Mouse (Mus musculus) megakaryocyte progenitor cell, adult 5-6 weeks (primary cell): ENCODE data around the gene Sowahb. TPM values are rescaled to one million over a fixed set of nuclear protein-coding genes. Genes with fewer than 3 reads are reported as not detected.

Source experiments
- ATAC-seq: replicated peaks from 2 replicates; pipeline ENCODE4 v1.8.0; 2016; ENCODE audit warnings: mild to moderate bottlenecking, moderate TSS enrichment, inconsistent platforms; ENCODE audit not compliant: poor library complexity
- total RNA-seq, 2 experiments: library from RNA; stranded (forward) in 1 of 2; stranded (reverse) in 1 of 2; fragments of 157-497, 149-512 nt in 1 of 2; fragments of 200-1000 nt in 1 of 2; gene quantifications; 2 replicates each; pipeline versions ENCODE4 v1.2.3 to v1.2.4; 2015 to 2017

The Sowahb gene
- total RNA-seq, 2 experiments from 2014 or later: not detected

DNA sequence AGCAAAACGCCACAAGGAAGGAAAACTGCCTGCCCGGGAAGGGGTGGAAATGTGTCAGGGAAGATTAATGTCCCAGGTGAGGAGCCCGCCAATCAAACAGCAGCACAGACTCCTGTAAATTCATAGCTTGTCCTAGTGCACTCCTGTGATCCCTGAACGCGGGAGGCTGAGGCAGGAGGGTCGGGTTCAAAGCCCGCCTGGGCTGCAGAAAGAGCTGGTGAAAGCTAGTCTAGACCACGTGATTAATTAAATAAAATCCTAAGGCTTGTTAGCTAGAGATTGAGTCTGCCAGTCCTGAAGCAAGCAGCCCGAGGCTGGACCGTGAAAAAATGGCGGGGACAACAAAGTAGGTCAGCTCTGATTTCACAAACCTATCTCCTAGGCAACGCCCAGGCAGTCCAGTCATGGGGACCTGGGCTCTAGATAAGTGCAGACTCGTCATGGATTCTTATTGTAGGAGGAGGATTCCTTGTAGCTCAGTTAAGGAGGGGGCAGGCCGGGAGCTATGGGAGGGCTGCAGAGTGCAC lies 38.9 kb downstream of the Sowahb start:
- ATAC-seq: no peak

DNA sequence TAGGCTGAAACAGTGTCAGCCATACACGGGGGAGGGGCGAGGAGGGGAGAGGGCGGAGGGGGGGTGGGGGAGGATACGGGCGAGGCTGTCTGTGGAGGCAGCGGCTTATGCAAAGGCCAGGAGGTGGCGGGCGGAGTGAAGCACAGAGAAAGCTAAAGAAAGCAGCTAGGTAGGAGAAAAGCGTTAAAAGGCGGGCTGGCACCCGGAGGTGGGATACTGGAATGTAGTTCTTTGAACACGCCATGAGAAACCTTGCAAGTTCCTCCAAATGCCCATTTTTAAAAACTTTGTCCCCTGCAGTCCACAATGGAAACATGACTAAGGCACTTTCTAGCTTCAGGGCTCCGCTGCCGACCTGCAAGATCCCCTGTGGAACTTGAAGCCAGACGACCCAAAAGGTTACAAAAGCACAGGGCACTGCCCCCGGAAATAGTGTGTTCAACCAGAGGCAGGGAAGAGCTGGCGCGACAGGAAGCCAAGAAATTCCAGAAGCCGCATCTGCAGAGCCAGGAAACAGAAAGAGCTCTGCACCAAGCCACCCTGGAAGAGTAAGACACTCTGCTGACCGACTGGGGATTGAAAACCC lies 39.5 kb downstream of the Sowahb start:
- 0 out of 2 replicates have a peak, but pooled peaks have one; percentile 31 for ATAC-seq

DNA sequence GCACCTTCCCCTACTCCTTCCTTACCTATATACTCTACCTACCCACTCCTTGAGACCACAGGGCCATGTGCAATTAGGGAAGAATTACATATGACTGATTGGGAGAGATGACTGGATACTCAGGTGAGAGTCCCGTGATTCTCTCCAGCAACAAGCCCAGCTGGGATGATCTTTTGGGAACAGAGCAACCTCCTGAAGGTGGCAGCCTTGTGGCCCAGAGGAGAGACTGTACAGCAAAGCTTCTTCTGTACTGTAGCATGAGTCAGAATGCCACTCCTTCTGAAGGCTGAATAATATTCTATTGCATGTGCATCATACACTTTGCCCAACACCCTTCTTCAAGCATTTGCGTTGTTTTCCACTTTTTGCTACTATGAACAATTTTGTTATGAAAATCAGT lies 42.2 kb downstream of the Sowahb start:
- ATAC-seq: no peak

DNA sequence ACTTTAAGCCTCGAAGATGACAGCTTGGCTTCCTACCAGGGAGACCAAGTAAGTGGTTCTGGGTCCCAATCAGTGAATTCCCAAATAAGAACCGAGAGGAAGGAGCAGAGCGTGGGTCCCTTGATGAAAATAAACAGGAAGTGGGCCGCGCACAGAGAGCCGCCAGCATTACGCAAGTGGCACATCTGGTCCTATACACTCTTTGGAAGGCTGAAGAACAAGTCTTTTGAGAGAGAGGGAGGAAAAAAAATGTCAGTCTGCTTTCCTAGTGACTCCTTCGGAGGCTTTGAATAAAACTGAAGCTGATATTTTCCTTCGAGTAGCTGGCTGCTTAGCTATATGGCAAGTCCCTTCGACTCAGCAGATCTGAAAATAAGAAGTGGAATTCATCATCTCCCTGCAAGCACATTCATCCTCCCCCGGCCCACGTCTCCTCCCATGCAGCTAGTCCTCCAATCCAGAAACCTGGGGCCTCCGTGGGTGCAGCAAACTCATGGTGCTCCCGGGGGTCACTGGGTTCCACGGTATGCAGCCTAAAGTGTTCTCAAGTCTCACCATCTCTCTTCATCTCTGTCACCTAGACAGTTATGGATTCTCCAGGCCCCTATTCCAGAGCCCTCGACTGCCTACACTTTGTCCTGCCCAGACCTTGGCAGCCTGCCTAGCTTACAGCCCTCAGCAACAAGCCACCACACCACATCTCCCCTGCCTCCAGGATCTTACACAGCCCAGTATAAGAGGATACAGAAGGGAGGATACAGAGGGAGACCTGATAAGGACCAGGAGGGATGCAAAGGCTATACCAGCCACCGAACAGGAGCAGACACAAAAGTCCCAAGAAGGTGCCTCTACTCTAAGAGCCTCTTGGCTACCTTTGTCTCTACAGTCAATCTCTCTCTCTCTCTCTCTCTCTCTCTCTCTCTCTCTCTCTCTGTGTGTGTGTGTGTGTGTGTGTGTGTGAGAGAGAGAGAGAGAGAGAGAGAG lies 43.8 kb downstream of the Sowahb start:
- peak; percentile 77 for ATAC-seq

DNA sequence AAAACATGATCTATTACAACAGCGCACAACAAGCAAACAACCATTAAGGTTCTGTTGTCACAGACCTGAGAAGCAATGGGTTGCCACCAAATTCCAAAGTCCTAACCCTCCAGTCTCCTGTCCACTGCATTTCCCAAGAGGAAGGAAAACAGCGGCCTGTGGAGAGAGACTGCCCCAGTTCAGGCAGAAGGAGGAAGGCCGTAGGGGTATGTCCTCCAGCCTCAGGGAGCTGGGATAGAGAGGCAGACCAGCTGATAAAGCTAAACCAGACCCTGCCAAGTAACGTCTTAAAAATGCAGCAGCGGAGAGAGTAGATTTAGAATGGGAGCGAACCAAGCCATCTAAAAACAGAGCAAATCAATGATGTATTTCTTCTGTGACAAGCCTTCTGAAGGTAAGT lies 44.8 kb downstream of the Sowahb start:
- ATAC-seq: no peak

DNA sequence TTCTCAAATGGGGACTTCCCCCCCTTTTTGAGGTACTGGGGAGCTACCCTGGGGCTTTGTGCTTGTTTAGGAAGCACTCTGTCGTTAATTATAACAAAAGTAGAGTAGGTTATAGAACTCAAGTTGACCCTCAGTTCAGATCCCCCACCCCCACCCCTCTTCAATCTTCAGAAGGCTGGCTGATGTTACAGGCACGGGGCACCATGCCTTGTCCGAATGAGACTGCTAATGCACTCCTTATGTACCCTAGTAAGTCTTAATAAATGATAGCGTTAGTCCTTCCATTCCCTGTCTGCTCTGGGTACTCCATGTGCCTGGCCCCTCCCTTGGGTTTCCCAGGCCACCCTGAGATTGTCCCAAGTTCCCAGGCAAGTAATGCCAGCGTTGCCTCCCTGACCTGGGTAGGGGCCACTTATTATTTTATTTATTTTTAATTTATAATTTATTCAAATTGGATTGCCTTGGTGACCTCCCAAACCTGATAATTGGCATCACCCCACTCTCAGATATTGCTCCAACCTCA lies 46.3 kb downstream of the Sowahb start:
- ATAC-seq: no peak

DNA sequence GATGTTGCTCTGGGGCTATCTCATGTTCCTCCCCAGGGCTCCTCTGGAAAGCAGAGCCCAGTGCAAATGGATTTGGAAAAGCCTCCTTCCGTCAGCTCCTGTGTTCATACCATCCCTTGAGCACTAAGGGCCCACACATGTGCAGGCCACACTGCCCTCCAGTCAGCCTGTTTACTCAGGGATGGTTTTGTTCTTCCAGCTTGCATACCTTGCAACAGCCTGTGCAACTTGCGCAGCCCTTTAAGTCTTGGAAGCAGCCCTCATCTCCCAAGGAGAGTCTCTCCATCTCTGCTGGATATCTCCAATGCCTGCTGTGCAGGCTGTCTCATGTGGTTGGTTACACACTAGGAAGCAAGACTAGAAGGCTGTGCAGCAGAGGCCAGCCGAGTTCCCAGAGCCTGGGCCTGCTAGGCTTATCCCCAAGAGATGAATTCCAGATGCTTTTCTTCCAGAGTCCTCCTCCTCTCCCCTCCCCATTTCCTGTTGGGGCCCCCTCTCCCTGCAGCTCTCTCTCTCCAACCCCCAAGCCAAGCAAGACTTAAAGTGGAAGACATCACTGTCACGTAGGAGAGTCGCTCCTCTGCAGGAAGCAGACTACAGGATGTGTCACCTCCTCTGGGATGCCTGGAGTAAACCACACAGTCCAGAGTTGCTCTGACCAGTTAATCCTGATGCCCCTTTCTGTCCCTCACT lies 47.2 kb downstream of the Sowahb start:
- ATAC-seq: no peak

DNA sequence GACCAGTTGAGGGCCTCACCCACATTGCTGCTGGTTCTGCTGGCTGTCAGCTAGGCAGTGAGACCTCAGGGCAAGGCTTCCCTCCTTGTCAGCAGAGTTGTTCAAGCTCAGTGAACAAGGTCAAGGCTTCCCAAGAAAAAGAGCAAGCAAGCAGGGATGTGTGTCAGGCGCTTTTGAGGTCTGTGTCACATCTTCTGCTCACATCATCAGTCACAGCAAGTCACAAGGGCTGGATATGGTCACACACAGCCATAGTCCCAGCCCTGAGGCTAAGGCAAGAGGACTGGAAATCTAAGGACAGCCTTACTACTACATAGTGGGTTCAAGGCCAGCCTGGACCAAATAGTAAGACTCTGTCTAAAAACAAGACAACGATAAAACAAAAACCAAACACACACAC lies 50.0 kb downstream of the Sowahb start:
- no peak for ATAC-seq

DNA sequence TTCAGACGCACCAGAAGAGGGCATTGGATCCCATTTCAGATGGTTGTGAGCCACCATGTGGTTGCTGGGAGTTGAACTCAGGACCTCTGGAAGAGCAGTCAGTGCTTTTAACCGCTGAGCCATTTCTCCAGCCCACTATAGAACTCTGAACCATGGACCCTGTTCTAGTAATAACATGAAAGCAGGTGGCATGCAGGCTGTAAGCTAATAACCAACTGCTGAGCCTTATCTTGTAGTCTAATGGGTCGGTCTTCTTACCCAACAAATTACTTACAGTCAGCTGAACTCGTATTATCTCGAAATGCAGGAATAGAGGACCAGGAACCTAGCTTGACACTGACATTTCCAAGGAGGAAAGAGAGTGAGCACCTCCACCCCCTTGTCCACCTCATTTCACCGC lies 50.5 kb downstream of the Sowahb start:
- ATAC-seq: no peak

DNA sequence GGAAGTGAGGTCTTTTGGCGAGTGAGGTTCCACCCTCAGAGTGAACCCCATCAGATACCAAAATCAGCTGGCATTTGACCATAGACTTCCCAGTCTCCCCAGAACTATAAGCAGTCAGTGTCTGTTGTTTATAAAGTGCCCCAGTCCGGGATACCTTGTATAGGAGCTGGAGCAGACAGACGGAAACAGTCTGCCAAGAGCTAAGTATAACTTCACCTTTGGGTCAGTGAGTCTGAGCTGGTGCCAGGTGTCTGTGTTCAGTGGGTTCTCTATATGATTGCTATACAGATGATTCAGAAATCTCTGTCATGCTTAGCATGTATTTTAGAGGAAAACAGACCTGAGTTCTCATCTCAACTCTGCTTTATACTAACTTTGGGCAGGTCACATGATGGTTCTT lies 52.7 kb downstream of the Sowahb start:
- no peak for ATAC-seq

Other genes with a start within 250 kb of the Sowahb start
- gene Sept11, start 48.4 kb upstream of the Sowahb start, total RNA-seq (2015): 63.7 and 70.3 TPM in 2 replicates
- gene Sept11, start 48.4 kb upstream of the Sowahb start, total RNA-seq (2017): 63.4 and 69.0 TPM in 2 replicates
- 184 and 191 TPM in 2 replicates for gene Ccni, start 161.5 kb upstream of the Sowahb start, total RNA-seq (2015)
- gene Ccni, start 161.5 kb upstream of the Sowahb start, total RNA-seq (2017): 159 and 163 TPM in 2 replicates
- 0.77 and 0.90 TPM in 2 replicates for gene 2010109A12Rik, start 161.5 kb upstream of the Sowahb start, total RNA-seq (2015)
- 3.0 and 4.3 TPM in 2 replicates for gene 2010109A12Rik, start 161.5 kb upstream of the Sowahb start, total RNA-seq (2017)
- 31.9 and 37.7 TPM in 2 replicates for gene Ccng2, start 222.2 kb upstream of the Sowahb start, total RNA-seq (2015)
- 35.2 and 38.1 TPM in 2 replicates for gene Ccng2, start 222.2 kb upstream of the Sowahb start, total RNA-seq (2017)